Mouse (Mus musculus) embryonic facial prominence, embryonic 11.5 days (tissue): ENCODE results near the gene Rtn4. TPM values are rescaled to one million over a fixed set of nuclear protein-coding genes. Genes with fewer than 3 reads are reported as not detected.

ENCODE experiments used
- ATAC-seq: fragments of 200-750 bp; cut with Nextera tagmentation; replicated peaks from 2 replicates; pipeline ENCODE4 v1.8.0; 2017; ENCODE audit warnings: low read depth; ENCODE audit not compliant: insufficient number of reproducible peaks, low FRiP score, low TSS enrichment
- DNase-seq: peaks from one replicate; pipeline ENCODE4 v3.0.0-alpha.2; 2015; ENCODE audit warnings: low spot score
- H3K27ac ChIP-seq: fragments of 300-500 bp; sonication (generic); replicated peaks from 2 replicates; pipeline ENCODE4 v1.5.1; 2014; ENCODE audit warnings: mild to moderate bottlenecking, low read depth, low read length, control low read depth
- H3K27me3 ChIP-seq: fragments of 300-500 bp; sonication (generic); 2 replicates; pipeline ENCODE4 v1.6.1; 2014; ENCODE audit warnings: mild to moderate bottlenecking, low read length, moderate library complexity, mixed read lengths; ENCODE audit not compliant: control insufficient read depth, insufficient read depth
- H3K36me3 ChIP-seq: fragments of 300-500 bp; sonication (generic); replicated peaks from 2 replicates; pipeline ENCODE4 v1.6.1; 2014; ENCODE audit warnings: low read depth, mild to moderate bottlenecking, low read length, moderate library complexity, mixed read lengths; ENCODE audit not compliant: control insufficient read depth, insufficient read depth
- H3K4me1 ChIP-seq: fragments of 300-500 bp; sonication (generic); 2 replicates; pipeline ENCODE4 v1.6.1; 2014; ENCODE audit warnings: low read length, mixed read lengths; ENCODE audit not compliant: control insufficient read depth, insufficient read depth
- H3K4me2 ChIP-seq: fragments of 300-500 bp; sonication (generic); 2 replicates; pipeline ENCODE4 v1.6.1; 2014; ENCODE audit warnings: low read depth, mild to moderate bottlenecking, control low read depth, low read length, moderate library complexity
- H3K4me3 ChIP-seq: fragments of 300-500 bp; sonication (generic); 2 replicates; pipeline ENCODE4 v1.5.1; 2014; ENCODE audit warnings: low read depth, low read length, control low read depth
- H3K9ac ChIP-seq: fragments of 300-500 bp; sonication (generic); replicated peaks from 2 replicates; pipeline ENCODE4 v1.6.1; 2014; ENCODE audit warnings: mild to moderate bottlenecking, control low read depth, low read length
- H3K9me3 ChIP-seq: fragments of 300-500 bp; sonication (generic); replicated peaks from 2 replicates; pipeline ENCODE4 v1.6.1; 2016; ENCODE audit warnings: mild to moderate bottlenecking, low read length, inconsistent platforms, mixed read lengths; ENCODE audit not compliant: control insufficient read depth
- WGBS: fragments of 180-500 bp; shearing (Covaris S2); extraction: QIAGEN DNeasy Blood & Tissue Kit; methylation state at CpG from one replicate; pipeline ENCODE4 v1.1.7; 2014; 5-methylcytosine and 5-hydroxymethylcytosine counted together
- polyA plus RNA-seq: library from polyadenylated mRNA; unstranded; fragments of >200 nt; fragmentation: Nextera tagmentation; extraction: Ambion mirVana; gene quantifications from 2 replicates; pipeline ENCODE4 v1.2.1, GENCODE M21; 2014

Rtn4 gene
- polyA plus RNA-seq, 1 experiment from 2014 or later = 75.1 TPM

DNA sequence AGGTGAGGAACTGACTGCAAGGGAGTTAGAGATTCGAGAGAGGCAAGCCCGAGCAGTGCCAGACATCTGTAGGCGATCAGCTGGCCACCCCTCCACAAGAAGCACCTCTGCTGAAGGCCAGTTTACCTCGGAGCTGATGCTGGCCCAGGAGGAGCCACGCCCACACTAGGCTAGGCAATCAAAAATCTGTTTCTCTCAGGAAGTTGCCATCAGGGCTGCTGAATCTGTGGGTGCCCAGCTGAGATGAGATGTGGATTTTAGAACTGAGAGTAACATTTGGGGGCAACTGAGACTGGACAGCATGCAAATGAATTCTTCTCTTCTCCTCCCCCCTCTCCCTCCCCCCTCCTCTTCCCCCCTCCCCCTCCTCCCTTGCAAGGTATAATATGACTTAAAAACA, 94.7 kb downstream of the Rtn4 start:
- Histone ChIP-seq H3K9ac (no peak overlapping the region), H3K27me3 (no peaks in the 10 kb centered on the region), H3K27ac (no peak overlapping the region), H3K4me2 (no peak overlapping the region), H3K9me3 (no peaks in the 10 kb centered on the region), H3K4me3 (no peak overlapping the region), H3K4me1 (no peaks in the 10 kb centered on the region), H3K36me3 (no peaks in the 10 kb centered on the region)
- ATAC-seq (no peak), DNase-seq (peak; percentile 33)
- WGBS = 12% methylated on average over 5 of the region's 5 CpGs

DNA sequence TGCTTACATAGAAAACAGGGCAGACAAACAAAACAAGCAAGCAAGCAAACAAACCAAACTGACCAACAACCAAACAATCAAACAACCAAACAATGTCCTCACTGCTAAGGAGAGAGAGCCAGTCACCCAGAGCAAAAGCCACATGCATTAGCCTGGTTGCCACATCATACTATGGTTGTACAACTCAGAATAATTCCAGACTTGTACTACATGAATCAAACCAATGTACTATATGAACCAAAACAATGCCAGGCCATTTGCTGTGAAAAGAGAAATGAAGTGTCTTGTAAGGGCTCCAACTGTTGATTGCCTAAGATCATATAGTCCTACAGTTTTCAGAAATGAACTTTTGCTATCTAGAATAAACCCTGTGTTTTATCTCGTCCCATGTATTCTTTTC, 95.8 kb downstream of the Rtn4 start:
- Histone ChIP-seq H3K27me3 (no peaks in the 10 kb centered on the region), H3K4me3 (no peak overlapping the region), H3K36me3 (no peaks in the 10 kb centered on the region), H3K4me1 (no peaks in the 10 kb centered on the region), H3K27ac (no peak overlapping the region), H3K9ac (no peak overlapping the region), H3K4me2 (no peak overlapping the region), H3K9me3 (no peaks in the 10 kb centered on the region)
- WGBS = 68% methylated on average over 1 of the region's 1 CpGs
- ATAC-seq (no peak), DNase-seq (no peak)

DNA sequence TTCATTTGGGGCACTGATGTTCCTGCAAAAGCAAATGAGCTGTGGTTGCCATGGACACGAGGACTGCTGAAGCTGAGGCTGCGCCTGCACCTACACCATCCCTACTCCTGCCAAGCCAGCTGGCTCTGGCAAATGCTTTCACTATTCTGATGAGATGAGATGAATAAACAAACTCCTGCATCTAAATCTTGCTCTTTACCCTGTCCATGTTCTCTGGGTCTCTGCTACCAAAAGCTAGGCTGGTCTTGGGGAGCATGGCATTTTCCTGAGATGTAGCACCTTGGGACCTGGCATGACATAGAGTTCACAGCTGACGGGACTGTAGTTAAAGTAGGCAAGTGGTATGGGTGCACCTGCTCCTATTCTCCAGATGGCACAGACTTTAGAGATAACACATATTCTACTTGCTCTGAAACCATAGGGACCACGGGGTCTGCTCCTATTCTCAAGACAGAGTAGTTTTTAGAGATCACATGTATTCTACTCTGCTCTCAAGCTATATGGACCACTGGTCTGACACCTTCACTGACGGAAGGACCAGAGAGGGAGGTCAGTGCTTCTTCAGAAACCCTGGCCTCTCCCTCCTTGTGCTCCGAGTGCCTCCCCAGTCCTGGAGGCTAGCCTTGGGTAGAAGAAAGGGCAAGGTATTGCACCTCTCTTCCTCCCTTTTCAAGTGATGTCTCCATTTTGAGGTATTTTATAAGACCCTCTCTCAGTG, 96.3 kb downstream of the Rtn4 start:
- H3K9ac ChIP-seq = no peak overlapping the region
- H3K36me3 ChIP-seq = no peaks in the 10 kb centered on the region
- DNase-seq (no peak), ATAC-seq (no peak)
- H3K27me3 ChIP-seq = no peaks in the 10 kb centered on the region
- WGBS = 77% methylated on average over 6 of the region's 6 CpGs
- H3K9me3 ChIP-seq = no peaks in the 10 kb centered on the region
- no peak overlapping the region for H3K4me2 ChIP-seq
- H3K4me1 ChIP-seq = no peaks in the 10 kb centered on the region
- no peak overlapping the region for H3K4me3 ChIP-seq
- H3K27ac ChIP-seq = no peak overlapping the region

DNA sequence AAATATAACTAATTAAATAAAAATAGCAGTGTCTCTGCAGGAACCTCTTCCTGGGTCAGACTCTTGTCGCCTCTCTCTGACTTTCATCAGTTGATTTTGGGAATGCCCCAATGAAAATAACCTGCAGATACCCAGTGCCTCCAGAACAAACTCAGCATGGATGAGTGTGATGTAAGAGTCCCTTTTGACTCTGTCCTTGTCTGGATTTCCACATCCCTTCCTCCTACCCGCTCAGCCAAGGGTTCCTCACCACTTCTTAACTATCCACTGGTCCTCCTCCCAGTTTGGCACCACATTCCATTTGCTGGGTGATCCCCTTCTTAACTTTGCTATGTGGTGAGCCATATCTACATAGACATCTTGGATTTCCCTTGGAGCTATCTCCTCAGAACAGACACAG, 98.0 kb downstream of the Rtn4 start:
- H3K4me2 ChIP-seq = no peak overlapping the region
- no peak overlapping the region for H3K27ac ChIP-seq
- H3K4me3 ChIP-seq = no peak overlapping the region
- DNase-seq (no peak), ATAC-seq (no peak)
- WGBS = 90% methylated on average over 2 of the region's 2 CpGs
- H3K9me3 ChIP-seq = no peaks in the 10 kb centered on the region
- no peaks in the 10 kb centered on the region for H3K27me3 ChIP-seq
- no peak overlapping the region for H3K9ac ChIP-seq
- H3K36me3 ChIP-seq = no peaks in the 10 kb centered on the region
- H3K4me1 ChIP-seq = no peaks in the 10 kb centered on the region

Other genes starting within 250 kb of the Rtn4 start
- gene Prorsd1, start 177.9 kb upstream of the Rtn4 start, polyA plus RNA-seq = 27.0 and 29.4 TPM in 2 replicates
- 32.8 and 33.0 TPM in 2 replicates for gene Mtif2, start 166.5 kb upstream of the Rtn4 start, polyA plus RNA-seq
- gene Clhc1, start 145.0 kb upstream of the Rtn4 start, polyA plus RNA-seq = not detected in 2 replicates
- 1,205 and 1,236 TPM in 2 replicates for gene Rps27a, start 144.8 kb upstream of the Rtn4 start, polyA plus RNA-seq
- gene 4931440F15Rik, start 132.7 kb downstream of the Rtn4 start, polyA plus RNA-seq = 0.06 and 0.10 TPM in 2 replicates